Mouse (Mus musculus) liver, adult 2 months (tissue): ENCODE results near the gene Fzr1. TPM values are rescaled to one million over a fixed set of nuclear protein-coding genes. Genes with fewer than 3 reads are reported as not detected.

Source experiments
- DNase-seq: peaks from one replicate; pipeline ENCODE4 v3.0.0-alpha.2; 2011; ENCODE audit warnings: low read depth, low spot score; ENCODE audit errors: extremely low read depth
- H3K27ac ChIP-seq: fragments of 200-500 bp; replicated peaks from 2 replicates; pipeline ENCODE4 v1.5.1; 2012; ENCODE audit warnings: low read depth, mild to moderate bottlenecking, control low read depth, inconsistent platforms, low read length; ENCODE audit not compliant: insufficient read depth
- H3K27me3 ChIP-seq: fragments of 200-500 bp; 2 replicates; pipeline ENCODE4 v1.6.1; 2012; ENCODE audit warnings: mild to moderate bottlenecking, moderate library complexity, low read length, inconsistent platforms; ENCODE audit not compliant: control insufficient read depth, insufficient read depth
- H3K36me3 ChIP-seq: fragments of 200-500 bp; 2 replicates; pipeline ENCODE4 v1.6.1; 2012; ENCODE audit warnings: low read length, inconsistent platforms; ENCODE audit not compliant: control insufficient read depth, insufficient read depth
- H3K4me1 ChIP-seq: fragments of 200-500 bp; 2 replicates; pipeline ENCODE4 v1.6.1; 2011; ENCODE audit warnings: low read length; ENCODE audit not compliant: control insufficient read depth, insufficient read depth
- H3K4me3 ChIP-seq: fragments of 200-500 bp; 2 replicates; pipeline ENCODE4 v1.5.1; 2011; ENCODE audit warnings: low read depth, mild to moderate bottlenecking, control low read depth, low read length, moderate library complexity; ENCODE audit not compliant: insufficient read depth
- H3K79me2 ChIP-seq: fragments of 200-500 bp; 2 replicates; pipeline ENCODE4 v1.6.1; 2012; ENCODE audit warnings: inconsistent platforms, mild to moderate bottlenecking, low read length, moderate library complexity; ENCODE audit not compliant: control insufficient read depth, insufficient read depth
- H3K9ac ChIP-seq: fragments of 200-500 bp; 2 replicates; pipeline ENCODE4 v1.6.1; 2012; ENCODE audit warnings: low read depth, mild to moderate bottlenecking, control low read depth, inconsistent platforms, low read length
- CTCF ChIP-seq: fragments of 200-500 bp; IDR thresholded peaks from 2 replicates; pipeline ENCODE4 v1.5.1; 2011; ENCODE audit warnings: low read depth, low read length, control low read depth
- POLR2A ChIP-seq: fragments of 200-500 bp; IDR thresholded peaks from 2 replicates; pipeline ENCODE4 v1.6.1; 2011; ENCODE audit warnings: low read length, control low read depth; ENCODE audit not compliant: insufficient read depth; ENCODE audit errors: extremely low read depth
- WGBS: fragments of 180-500 bp; shearing (Covaris S2); methylation state at CpG from one replicate; pipeline ENCODE4 v1.1.7; 2018; 5-methylcytosine and 5-hydroxymethylcytosine counted together
- polyA plus RNA-seq: library from polyadenylated mRNA; depleted of rRNA; stranded (reverse); fragments of >200 nt; gene quantifications from 2 replicates; pipeline ENCODE4 v1.2.3, GENCODE M21; 2012
- total RNA-seq: library from RNA; depleted of rRNA; stranded (reverse); fragments of >200 nt; gene quantifications from 2 replicates; pipeline ENCODE4 v1.2.3, GENCODE M21; 2014

Fzr1 gene
- total and polyA plus RNA-seq, 2 experiments, result 6.2 to 29.9 TPM

DNA sequence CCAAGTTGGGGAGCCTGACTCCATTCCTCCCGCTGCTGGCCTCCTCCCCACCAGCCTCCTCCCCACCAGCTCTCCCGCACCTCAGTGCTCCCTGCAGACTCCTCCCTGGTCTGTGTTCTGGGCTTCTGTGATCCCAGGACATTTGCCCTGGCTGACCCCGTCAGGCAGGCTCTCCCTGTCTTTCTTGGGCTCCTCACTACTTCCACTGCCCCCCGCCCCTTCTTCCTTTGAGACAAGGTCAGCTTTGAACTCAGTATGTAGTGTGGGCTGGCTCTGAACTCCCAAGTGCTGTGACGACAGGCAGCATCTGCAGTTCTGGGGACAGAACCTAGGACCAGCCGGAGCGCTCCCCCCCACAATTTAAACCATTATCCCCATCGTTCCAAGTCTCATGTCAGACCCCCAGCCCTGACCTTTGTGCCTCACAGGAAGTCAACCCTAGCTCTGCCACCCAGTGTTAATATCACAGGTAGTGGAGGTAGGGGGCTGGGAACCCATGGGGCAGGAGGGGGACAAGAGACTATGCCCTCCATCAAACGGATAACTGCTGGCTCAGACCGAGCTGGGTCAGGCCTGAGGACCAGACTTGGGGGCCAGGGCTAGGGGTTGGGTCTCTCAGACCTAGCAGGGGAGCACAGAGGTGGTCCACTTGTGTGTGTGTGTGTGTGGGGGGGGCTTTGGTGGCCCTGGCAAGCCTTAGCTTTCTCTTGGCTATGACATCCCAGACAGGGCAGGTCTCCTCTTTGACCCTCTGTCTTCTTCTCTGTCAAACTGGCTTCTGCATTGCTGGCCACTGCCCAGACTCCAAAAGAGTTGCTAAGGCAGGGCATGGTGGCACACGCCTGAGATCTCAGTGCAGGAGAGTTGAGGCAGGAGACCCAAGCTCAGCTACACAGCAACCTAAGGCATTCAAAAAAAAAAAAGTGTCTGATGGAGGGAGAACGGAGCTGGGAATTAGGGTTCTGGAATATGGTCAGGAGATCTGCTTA is 39.2 kb upstream of the Fzr1 start:
- Histone ChIP-seq H3K79me2 (peaks cover 61% of the 10 kb centered on the region), H3K27ac (peak overlapping the region; percentile 64), H3K4me1 (peaks cover 81% of the 10 kb centered on the region), H3K36me3 (no peaks in the 10 kb centered on the region), H3K4me3 (no peak overlapping the region; the same call in 1 of the 2 replicates), H3K27me3 (no peaks in the 10 kb centered on the region), H3K9ac (peak overlapping the region; percentile 39)
- TF ChIP-seq POLR2A (no peak), CTCF (no peak)
- DNase-seq, result no peak
- WGBS, result 32% methylated on average over 12 of the region's 12 CpGs

DNA sequence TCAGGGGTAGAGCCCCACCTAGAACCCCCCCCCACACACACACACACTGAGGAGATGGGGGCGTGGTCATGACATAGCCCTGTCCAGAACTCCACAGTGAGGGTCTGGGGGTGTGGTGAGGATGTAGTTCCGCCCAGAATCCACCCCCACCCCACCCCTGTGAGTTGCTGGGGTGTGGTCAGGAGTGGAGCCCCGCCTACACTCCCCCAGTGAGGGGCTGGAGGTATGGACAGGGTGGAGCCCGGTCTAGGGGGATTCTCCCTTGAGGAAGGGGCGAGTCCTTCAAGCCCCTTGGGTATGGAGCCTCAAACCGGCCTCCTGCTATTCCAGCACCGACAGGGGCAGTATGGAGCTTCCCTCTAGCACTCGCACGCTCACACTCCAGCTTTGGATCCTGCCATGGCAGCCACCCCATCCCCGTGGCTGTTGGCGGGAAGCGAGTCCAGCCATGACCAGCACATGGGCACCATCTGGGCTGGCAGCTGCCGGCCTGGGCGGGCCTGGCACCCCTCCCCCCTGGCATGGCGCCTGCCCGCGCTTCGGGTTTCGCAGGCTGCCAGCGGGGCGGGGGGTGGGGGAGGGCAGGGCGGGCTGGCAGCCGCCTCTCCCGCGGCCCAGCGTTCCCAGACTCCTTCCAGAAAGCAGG is 38.4 kb upstream of the Fzr1 start:
- no peaks in the 10 kb centered on the region for H3K36me3 ChIP-seq
- peak overlapping the region; percentile 5; the same call in 1 of the 2 replicates for H3K4me3 ChIP-seq
- peak; percentile 75 for DNase-seq

GRCm38 (mm10) chr10:81415549-81416310 is 37.4 kb upstream of the Fzr1 start:
- Histone ChIP-seq H3K36me3 (no peaks in the 10 kb centered on the region), H3K9ac (peak overlapping the region; percentile 18; the same call in 1 of the 2 replicates), H3K27me3 (no peaks in the 10 kb centered on the region), H3K79me2 (peaks cover 46% of the 10 kb centered on the region), H3K4me1 (peaks cover 83% of the 10 kb centered on the region), H3K27ac (peak overlapping the region; percentile 89), H3K4me3 (no peak overlapping the region)
- DNase-seq, result peak; percentile 29
- TF ChIP-seq POLR2A (no peak), CTCF (no peak)
- WGBS, result 47% methylated on average over 17 of the region's 17 CpGs

More for the DNA sequence above, 38.4 kb upstream of the Fzr1 start:
- H3K27me3 ChIP-seq, result no peaks in the 10 kb centered on the region
- peak overlapping the region; percentile 39 for H3K9ac ChIP-seq
- TF ChIP-seq CTCF (no peak), POLR2A (no peak)
- H3K27ac ChIP-seq, result peak overlapping the region; percentile 82
- H3K79me2 ChIP-seq, result peaks cover 55% of the 10 kb centered on the region
- peaks cover 83% of the 10 kb centered on the region for H3K4me1 ChIP-seq
- 16% methylated on average over 26 of the region's 26 CpGs for WGBS

- DNase-seq, result no peak
- WGBS, result 61% methylated on average over 5 of the region's 5 CpGs
- no peak for TF ChIP-seq POLR2A
- peaks cover 83% of the 10 kb centered on the region for H3K4me1 ChIP-seq
- peaks cover 40% of the 10 kb centered on the region for H3K79me2 ChIP-seq
- H3K27me3 ChIP-seq, result no peaks in the 10 kb centered on the region
- H3K4me3 ChIP-seq, result no peak overlapping the region
- no peaks in the 10 kb centered on the region for H3K36me3 ChIP-seq
- peak overlapping the region; percentile 32 for H3K9ac ChIP-seq
- H3K27ac ChIP-seq, result peak overlapping the region; percentile 89
Measured at GRCm38 (mm10) chr10:81415146-81415545, 36.8 kb upstream of the Fzr1 start.

GRCm38 (mm10) chr10:81414682-81415081 is 36.4 kb upstream of the Fzr1 start:
- Histone ChIP-seq H3K27ac (peak overlapping the region; percentile 89), H3K9ac (peak overlapping the region; percentile 86), H3K4me1 (peaks cover 82% of the 10 kb centered on the region), H3K79me2 (peaks cover 38% of the 10 kb centered on the region; the same call in 1 of the 2 replicates), H3K27me3 (no peaks in the 10 kb centered on the region), H3K36me3 (no peaks in the 10 kb centered on the region), H3K4me3 (no peak overlapping the region)
- no peak for DNase-seq
- TF ChIP-seq CTCF, result no peak
- no peak for TF ChIP-seq POLR2A
